Mouse (Mus musculus) mature B cell (primary cell): ENCODE measurements at regions not wholly inside any gene's neighbourhood (a gene's known extent, or its start where the extent isn't known, plus 50 kb on each side); places are given as distances from the start of the nearest gene placed in this dataset.

Experiments
- in situ Hi-C: fragments of 300-500 bp; cut with MboI; formaldehyde crosslinking; loops from 2 replicates; pipeline ENCODE4 v1.14.3; 2019

DNA sequence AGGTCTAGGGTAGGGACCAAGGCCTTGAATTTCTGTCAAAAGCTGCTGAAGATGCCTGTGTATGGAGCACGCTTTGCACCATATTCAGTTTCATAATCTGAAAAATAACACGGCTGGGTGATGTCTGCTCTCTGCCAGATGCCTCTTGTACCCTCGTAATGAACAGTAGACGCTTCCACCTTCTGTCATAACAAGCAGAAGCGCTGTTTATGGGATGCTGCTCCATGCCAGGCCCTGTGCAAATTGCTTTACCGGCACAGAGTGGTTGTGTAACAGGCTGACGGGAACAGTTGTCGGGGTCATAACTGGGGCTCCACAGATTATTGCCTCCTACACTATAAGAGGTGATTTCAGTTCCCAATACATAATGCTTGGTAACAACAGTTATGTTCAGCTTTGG lies 211.5 kb upstream of the Tnp1 start:
- in situ Hi-C loops, result no loop called here

DNA sequence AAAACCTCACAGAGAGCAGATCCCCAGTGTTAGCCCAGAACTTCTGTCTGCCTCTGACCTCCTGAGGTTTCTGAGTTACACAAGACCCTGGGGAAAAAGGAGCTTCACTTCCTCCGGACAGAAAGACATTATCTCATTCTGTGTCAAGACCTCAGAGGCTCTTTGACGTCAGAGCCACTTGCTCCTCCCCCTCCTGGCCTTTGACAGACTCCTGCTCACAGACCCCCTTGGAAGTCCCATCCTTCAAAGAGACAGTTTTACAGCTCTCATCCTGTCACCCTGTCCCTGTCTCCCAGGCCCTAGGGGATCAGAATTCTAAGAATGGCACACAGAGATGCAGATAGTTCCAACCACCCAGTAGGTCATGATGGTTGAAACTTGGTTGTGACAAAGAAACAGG lies 206.2 kb upstream of the Tnp1 start:
- in situ Hi-C loops, result no loop called here

DNA sequence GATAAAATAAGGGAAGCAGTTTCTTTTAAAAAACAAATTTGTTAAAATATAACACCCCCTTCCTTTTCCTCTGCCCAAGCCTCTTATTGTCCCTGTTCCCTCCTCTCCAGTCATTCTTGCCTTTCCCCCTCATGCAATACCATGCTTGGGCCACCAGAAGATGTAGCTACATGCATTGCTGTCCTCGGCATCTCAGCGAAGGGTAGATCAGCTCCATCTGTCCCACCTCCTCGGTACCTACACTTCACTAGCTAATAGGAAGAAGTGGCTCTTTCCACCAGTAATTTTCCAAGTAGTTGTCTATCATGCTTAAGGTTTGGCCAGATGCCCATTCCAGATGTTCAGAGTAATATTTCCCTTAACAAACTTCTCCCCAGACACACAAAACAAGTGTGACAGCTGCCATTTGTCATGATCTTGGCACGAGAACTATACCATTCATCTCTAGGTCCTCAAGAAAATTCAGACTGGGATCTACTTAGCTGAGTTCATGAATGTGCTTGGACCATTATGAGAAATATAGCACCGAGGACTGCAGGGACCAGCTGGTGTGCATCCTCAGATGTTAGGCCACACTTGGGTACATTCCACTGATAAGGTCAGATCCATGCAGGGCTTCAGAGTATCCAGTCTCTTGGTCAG lies 198.7 kb upstream of the Tnp1 start:
- in situ Hi-C loops, result no loop called here

DNA sequence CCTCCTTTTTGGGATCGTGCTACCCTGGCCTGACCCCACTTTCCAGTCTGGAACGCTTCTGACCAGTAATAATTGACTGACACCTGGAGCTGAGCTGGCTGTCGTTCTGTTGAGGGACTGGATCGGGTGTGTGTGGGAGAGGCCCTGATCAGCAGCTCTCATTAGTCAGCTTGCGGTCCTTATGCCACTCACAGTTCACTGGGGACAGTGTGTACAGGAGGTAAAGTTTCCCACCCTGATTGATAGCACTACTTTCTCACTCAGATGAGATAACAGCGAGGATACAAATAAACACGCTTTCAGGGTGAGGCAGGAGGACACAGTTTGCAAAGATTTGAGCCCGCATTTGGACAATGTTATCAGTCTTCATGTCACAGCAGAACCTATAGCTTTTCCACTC lies 191.7 kb upstream of the Tnp1 start:
- in situ Hi-C loops, result no loop called here

DNA sequence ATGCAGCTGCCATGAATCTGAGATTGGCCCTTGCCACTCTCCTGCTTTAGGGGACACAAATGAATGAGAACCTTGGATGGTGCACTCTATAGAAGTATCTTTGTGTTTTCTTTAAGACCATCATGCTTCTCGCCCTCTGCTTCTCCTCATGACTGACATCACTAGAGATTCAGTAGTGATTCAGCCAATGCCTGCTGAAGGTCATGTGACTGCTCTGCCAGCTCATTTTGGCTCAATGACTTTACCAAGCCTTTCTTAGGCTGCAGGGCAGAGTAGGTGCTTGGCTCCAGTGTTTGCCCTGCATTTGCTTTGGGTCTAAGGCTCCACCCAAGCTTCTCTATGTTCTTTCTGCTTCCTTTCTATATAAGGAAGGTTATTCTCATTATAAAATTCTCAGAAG lies 190.1 kb upstream of the Tnp1 start:
- in situ Hi-C loops, result no loop called here

DNA sequence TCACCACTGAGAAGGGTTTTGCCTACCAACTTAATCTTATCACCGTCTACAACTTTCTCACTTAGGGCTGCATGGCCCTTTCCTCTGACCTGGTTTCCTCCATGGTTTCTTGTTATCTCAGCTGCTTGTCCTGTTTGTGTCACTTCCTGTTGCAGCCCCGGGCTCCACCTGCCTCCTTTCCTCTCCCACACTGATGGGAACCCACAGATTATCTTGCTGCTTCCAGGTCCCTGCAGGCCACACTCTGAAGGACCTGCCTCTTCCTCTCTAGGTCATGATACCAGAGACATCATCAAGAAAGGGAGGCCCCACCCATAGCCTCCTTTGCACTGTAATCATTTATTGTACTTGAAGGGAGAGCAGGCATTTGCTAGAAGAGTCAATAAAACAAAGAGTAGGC lies 184.4 kb upstream of the Tnp1 start:
- in situ Hi-C loops, result no loop called here

DNA sequence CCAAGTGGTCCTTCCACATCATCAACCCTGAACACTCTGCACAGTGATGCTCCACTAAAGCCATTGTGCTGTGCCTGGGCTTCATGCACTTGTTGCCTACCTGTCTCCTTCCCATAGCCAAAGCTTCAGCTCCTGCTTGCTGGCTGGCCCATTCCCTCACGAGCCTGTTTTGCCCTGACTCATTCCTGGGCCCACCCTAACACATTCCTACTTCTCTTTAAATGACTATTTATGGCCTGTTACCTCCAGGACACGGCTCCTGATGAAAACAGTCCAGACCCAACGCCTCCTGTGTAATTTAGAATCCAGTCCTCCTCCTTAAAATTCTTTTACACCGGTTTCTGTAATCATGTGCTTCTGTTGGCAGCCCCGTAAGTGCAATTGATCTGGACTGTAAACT lies 175.1 kb upstream of the Tnp1 start:
- in situ Hi-C loops, result no loop called here

DNA sequence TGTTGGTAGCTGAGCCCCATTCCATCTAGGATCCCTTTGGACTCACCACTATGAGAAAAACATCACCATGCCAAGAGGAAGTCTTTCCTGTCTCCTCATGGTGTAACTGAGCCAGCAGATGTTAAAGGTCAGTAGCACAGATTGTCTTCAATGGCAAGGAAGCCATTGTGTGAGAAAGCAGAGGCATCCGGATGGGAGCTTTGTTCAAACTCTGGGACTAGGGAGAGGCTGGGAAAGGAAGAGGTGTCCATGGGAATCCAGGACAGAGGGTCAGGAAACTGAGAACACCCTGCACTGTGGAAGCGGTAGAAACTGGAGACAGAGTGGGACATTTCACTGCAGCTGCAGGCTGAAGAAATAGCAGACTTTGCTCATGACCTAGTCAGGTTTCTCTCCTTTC lies 173.1 kb upstream of the Tnp1 start:
- in situ Hi-C loops, result no loop called here

DNA sequence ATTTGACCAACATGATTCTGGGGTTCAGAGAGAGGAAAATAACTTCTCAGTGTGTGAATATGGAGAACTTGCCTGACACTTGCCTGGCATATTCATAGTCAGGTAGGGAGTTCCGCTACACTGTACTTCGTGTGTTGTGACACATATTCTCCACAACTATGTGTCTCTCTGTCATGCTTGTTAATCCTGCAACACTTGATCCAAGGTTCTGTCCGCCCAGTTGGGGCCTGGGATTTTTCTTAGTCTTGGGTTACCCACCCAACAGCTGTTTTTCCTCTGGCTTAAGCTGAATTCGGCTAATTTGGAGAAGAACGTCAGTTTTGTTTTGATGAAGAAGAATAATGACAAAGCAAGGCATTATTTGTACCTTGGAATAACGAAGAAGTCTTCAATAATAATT lies 168.8 kb upstream of the Tnp1 start:
- in situ Hi-C loops, result no loop called here

DNA sequence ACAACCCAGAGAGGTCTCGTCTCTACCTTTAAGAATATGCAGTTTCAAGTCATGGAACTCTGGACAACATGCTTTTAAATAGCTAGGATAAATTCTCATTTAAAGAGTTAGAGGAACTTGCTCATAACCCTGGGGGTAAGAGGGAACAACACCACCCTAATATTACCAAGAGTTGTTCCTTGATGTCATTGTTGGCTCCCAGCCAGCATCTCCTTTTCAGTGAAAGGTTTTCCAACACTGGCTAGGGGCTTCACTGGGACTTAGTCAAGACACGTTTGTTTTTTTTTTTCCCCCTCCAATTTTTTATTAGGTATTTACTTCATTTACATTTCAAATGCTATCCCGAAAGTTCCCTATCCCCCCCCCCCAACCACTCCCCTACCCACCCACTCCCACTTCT lies 163.1 kb upstream of the Tnp1 start:
- in situ Hi-C loops, result no loop called here

DNA sequence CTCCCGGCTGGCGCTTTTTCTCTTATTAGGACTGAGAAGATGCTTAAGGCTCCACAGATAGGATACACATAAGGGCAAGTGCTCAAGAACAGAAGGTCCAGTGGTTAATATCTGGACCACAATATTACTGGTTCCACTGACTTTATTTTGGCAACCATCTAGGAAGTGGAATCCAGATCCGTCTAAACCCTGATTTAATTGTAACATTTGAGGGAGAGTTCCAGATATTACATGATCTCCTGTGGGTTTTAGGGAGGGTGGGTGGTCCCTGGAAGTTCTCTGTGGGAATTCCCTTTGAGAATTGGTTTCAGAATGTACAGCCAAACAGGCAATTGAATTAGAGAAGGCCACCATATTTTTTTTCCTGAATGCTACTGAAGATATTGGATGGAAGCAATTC lies 161.4 kb upstream of the Tnp1 start:
- in situ Hi-C loops, result no loop called here

DNA sequence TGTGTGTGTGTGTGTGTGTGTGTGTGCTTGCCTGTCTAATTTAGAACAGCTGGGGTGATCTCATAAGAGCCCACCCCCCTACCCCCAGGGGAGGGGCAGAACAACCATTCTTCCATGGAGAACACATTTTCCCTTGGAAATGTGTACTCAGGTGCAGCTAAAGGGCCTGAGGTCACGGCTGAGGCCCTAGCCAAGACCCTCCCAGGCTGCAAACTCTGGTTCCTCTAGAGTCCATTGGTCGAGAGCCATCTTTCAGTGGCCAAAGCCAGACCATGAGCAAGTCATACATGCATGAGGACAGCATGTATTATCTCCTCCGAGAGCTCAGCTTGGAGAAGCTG lies 154.9 kb upstream of the Tnp1 start:
- in situ Hi-C loops, result no loop called here

DNA sequence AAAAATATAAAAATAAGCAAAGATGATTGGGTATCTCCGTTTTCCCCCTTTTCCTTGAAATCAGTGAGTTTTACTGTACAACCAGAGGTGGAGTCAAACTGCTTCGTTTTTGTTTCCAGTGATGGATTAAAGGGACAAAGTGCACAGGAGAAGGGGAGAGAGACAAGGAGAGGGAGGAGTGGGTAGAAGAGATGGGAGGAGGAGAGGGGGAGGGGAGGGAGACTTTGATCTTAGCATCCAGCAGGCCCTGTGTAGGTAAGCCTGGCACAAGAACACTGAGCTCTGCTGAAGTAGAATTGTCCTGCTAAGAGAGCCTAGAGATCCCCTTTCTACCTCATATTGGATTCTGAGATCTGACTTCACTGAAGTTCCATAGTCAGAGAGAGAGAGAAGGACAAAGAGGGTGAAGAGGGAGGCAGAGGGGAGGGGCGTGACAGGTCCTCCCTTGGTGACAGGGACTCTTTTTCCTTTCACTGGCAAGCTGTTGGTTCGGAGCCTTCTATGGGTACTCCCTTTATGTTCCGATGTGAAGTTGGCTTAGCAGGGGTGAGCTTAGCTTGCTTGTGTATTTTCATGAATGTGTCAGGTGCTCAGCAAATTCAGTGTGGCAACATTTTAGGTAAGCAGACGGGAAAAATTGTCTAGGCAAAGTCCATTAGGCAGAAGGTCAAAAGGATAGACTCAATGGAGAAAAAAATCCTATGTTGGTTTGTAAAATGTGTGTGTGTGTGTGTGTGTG lies 154.4 kb upstream of the Tnp1 start:
- in situ Hi-C loops, result no loop called here

DNA sequence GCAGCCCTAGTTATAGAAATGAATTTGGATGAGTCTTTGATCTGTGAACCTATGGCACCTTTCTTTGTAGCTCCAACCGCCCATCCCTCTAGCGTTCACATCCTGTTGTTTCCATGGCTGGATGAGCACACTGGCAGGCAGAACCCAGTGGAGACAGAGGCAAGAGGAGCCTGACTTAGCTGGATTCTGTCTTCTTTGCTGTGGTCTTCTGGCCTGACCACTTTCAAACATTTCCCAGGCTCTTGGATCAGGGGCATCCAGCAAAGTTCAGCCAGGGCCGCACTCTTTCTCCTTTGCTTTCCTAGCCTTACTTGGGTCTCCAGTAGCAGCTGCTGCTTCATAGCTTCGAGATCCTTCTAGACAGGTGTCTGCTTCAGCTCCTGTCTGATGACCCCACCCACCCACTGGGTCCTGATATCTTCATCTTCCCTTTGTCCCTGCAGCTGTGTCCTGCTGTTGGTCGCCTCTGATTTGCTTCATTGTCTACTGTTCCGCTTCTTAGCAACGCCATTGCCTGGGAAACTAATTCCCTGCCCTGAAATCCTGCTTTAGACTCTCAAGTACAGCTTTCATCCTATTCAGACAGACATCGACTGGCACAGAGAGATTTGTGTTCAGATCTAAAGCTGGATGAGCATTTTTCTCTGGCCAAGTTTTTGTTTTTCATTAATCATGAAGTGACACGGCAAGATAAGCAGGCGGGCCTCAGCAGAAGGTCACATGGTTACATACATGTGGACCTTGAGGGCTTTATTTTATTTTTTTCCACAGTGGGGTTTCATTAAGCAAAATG lies 153.6 kb upstream of the Tnp1 start:
- in situ Hi-C loops, result no loop called here

DNA sequence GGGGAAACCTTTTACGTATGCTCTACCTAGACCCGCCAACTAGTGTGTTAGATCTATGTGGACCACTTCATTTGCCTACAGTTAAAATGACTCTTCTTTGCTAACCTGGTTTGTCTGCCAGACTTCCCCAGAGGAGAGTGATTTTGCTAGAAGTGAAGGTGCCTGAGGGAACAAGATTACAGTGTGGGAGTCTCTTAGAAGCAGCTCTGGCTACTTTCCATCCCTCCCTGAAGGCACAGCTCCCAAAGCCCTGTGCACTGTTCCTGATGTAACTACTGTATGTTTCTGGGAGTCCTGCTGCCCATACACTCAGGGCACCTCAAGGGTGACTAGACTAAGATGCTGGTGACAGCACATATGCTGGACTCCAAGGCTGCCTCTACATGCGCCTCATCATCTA lies 144.5 kb upstream of the Tnp1 start:
- in situ Hi-C loops, result no loop called here

DNA sequence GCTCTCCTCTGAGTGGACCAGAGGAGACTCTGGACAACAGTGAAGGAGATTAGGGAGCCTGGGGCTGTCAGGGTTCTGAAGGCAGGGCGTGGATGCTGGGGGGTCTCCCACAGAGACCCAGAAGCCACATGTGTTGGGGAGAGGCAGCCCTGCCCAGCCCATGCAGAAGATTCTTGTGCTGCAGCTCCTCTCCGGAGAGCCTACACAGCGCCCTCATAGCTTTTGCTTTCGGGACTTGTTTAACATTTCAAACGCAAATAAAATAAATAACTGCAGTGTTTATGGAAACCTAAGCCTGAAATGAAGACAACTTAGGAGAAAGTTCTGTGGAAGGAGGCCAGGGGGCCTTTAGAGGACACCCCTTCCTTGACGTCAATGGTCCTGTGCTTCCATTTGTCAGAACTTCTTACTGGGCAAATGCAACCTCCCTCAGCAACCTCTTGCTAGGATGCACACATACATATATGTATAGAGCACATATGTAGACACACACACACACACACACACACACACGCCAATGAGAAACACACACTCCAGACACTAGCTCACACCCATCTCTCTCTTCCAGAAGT lies 143.8 kb upstream of the Tnp1 start:
- in situ Hi-C loops, result no loop called here

DNA sequence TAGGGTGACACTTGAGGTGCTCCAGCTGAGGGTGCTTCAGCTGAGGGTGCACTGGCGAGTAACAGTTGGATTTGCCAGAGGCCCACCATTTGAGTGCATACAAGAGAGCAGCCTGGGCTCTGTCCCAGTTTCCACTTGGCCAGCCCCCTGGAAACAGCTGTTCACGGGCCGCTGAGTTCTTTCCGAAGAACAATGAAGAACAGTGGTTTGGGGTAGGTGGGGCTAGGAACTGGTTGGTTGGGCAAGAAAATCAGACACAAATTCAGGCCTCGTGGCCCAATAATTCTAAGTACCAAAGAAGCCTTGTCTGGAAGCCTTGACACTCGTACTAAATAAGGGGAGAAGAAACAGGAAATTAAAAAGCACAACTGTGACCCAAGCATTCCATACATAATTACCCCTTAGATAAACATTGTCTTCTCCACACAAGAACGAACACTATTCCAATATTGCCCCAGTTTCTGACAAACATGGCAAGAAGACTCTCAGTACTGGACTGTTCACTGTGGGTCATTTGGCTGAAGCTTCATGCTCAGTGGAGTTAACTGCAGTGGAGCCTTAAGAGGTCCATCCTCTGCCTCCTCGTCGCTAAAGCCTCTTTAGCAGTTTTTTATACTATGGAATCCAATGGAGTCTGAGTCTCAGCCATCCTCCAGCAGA lies 137.9 kb upstream of the Tnp1 start:
- in situ Hi-C loops, result no loop called here

DNA sequence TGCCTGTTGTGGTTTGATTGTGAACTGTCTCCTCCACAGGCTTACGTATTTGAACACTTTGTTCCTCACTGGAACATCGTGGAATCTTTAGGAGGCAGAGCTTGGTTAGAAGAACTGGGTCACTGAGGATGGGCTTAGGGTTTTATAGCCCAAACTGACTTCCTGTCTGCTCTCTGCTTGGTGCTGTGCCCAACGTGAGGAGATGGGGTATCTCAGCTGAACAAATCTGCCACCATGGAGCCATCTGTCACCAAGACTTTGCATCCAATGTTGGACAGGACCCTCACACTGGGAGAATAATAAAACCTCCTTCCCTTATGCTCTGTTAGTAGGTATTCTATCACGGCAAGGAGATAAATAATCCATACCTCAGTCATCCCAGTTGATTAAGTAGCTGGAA lies 134.2 kb upstream of the Tnp1 start:
- in situ Hi-C loops, result no loop called here

DNA sequence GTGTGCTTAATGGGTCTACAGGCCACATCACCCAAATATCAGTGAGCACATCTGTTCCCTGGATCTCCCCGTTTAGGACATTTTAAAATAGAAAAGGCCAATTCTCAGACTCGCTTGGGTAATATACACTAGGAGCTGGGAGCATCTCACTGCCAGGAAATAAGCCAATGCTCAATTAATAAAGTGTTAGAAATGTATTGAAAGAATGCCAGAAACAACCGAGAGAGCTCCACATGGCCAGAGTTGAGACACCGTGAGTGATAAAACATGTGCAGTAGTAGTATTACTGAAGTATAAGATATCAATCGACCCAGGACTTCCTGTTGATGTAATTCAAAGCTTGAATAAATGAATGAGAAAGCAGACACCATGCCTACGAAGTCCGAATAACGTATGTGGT lies 127.1 kb upstream of the Tnp1 start:
- in situ Hi-C loops, result no loop called here

DNA sequence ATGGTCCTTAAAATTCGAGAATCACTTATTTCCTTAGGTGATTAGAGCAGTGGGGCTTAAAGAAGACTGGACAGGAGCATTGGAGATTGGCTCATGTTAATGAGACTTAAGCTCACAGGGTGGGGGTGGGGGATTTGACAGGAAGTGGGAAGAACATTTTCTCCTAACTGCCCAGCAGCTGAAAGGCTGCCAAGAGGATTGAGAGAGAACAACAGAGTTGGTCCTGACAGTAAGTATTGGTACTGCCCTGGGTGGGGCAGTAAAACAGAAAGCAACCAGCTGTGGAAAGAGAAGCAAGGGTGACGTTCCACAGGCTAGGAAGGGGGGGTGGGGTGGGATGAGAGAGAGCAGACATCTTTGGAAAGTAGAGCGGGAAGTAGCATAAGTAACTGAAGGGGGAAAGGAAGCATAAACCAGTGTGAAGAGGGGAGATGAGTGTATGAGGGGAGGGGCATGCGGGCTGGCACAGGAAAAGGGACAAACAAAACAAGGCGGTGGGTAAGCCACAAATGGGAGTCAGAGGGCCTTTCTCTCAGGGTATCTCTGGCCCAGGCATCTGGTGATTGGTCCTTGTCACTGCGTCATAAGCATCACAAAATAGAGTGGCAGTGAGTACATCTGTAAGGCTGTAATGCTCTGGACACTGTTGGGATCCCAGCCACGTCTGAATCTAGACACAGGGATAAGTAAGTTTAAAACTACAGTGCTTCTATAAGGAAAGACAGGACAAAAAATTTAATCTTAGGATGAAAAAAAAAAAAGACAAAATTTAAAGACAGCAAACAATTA lies 125.0 kb upstream of the Tnp1 start:
- in situ Hi-C loops, result no loop called here

DNA sequence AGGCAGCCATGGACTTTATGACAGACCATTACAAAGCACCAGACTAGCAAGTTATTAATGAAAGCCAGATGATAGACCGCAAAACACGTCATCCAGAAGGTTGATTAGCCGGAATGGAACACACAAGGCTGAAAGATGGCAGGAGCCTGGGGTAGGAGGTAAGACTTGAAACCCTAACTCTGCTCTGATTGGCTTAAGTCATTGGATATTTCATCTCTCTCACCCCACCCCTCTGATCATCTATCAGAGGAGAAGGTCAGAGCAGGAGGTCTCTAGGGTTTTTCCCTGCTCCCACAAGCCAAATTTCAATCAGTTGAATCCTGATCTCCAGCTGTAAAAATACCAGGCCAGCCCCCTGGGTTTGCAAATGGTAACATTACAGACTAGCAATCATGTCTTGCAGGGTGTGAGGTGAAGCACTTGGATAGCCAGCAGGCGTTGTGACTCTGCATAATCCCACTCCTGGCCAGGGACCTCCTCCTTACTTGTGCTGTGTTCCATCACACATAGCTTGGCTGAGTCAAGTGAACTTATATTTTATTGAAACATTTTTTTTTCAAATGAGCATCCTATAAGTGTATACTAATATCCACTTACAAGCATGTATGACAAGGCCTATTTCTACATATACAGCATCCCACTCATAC lies 114.6 kb upstream of the Tnp1 start:
- in situ Hi-C loops, result no loop called here
